Mouse (Mus musculus): ENCODE measurements around the gene Tbc1d10a.
"Not testable (repeated sequence)": the region's sequence is repeated elsewhere in the genome, so short reads cannot be mapped to it uniquely, and the experiment has no call there.

Tbc1d10a gene

GRCm38 (mm10) chr11:4183511-4183910 is 3.1 kb upstream of the Tbc1d10a start:
- no peak for DNase-seq (ENCODE audit: low spot score in 2 of 2)

GRCm38 (mm10) chr11:4184251-4184952 is 2.2 kb upstream of the Tbc1d10a start:
- no peak for DNase-seq (ENCODE audit: low spot score in 2 of 2)

GRCm38 (mm10) chr11:4185480-4185879 is 1.1 kb upstream of the Tbc1d10a start:
- DNase-seq (ENCODE audit: low spot score in 2 of 2): not testable (repeated sequence)

- DNase-seq (ENCODE audit: low spot score in 2 of 2): no peak
These were observed 720 bp downstream of the Tbc1d10a start for GRCm38 (mm10) chr11:4187318-4187700.

- no peak for DNase-seq (ENCODE audit: low spot score in 2 of 2)
These were observed 2.6 kb downstream of the Tbc1d10a start for GRCm38 (mm10) chr11:4189182-4189581.

GRCm38 (mm10) chr11:4190677-4191076 is 4.1 kb downstream of the Tbc1d10a start:
- no peak for DNase-seq (ENCODE audit: low spot score in 2 of 2)

- DNase-seq (ENCODE audit: low spot score in 2 of 2): no peak
These were observed 6.2 kb downstream of the Tbc1d10a start for GRCm38 (mm10) chr11:4192757-4193156.

GRCm38 (mm10) chr11:4193420-4193819 is 6.8 kb downstream of the Tbc1d10a start:
- DNase-seq (ENCODE audit: low spot score in 2 of 2): no peak

GRCm38 (mm10) chr11:4195597-4196031 is 9.0 kb downstream of the Tbc1d10a start:
- DNase-seq (ENCODE audit: low spot score in 2 of 2): no peak

GRCm38 (mm10) chr11:4196636-4197035 is 10.0 kb downstream of the Tbc1d10a start:
- DNase-seq (ENCODE audit: low spot score in 2 of 2): no peak

- no peak for DNase-seq (ENCODE audit: low spot score in 2 of 2)
These were observed 11.1 kb downstream of the Tbc1d10a start for GRCm38 (mm10) chr11:4197691-4198090.

- no peak for DNase-seq (ENCODE audit: low spot score in 2 of 2)
These were observed 15.6 kb downstream of the Tbc1d10a start for GRCm38 (mm10) chr11:4201981-4202700.

- no peak for DNase-seq (ENCODE audit: low spot score in 2 of 2)
These were observed 16.6 kb downstream of the Tbc1d10a start for GRCm38 (mm10) chr11:4202995-4203704.

GRCm38 (mm10) chr11:4203705-4204074 is 17.1 kb downstream of the Tbc1d10a start:
- DNase-seq (ENCODE audit: low spot score in 2 of 2): peak; percentile 46 to 59

GRCm38 (mm10) chr11:4205097-4205655 is 18.6 kb downstream of the Tbc1d10a start:
- DNase-seq (ENCODE audit: low spot score in 2 of 2): no peak

GRCm38 (mm10) chr11:4205951-4206350 is 19.4 kb downstream of the Tbc1d10a start:
- no peak for DNase-seq (ENCODE audit: low spot score in 2 of 2)

- peak; percentile 34 to 45 for DNase-seq (ENCODE audit: low spot score in 2 of 2)
These were observed 20.0 kb downstream of the Tbc1d10a start for GRCm38 (mm10) chr11:4206563-4206962.

GRCm38 (mm10) chr11:4207655-4208054 is 21.1 kb downstream of the Tbc1d10a start:
- DNase-seq (ENCODE audit: low spot score in 2 of 2): no peak

GRCm38 (mm10) chr11:4209556-4209955 is 23.0 kb downstream of the Tbc1d10a start:
- no peak for DNase-seq (ENCODE audit: low spot score in 2 of 2)

- DNase-seq (ENCODE audit: low spot score in 2 of 2): no peak
These were observed 24.2 kb downstream of the Tbc1d10a start for GRCm38 (mm10) chr11:4210786-4211185.

- no peak for DNase-seq (ENCODE audit: low spot score in 2 of 2)
These were observed 26.5 kb downstream of the Tbc1d10a start for GRCm38 (mm10) chr11:4213107-4213506.

- DNase-seq (ENCODE audit: low spot score in 2 of 2): no peak
These were observed 28.0 kb downstream of the Tbc1d10a start for GRCm38 (mm10) chr11:4214572-4214971.
